Mouse (Mus musculus): ENCODE results near the gene Cbx8. TPM values are rescaled to one million over a fixed set of nuclear protein-coding genes. Genes with fewer than 3 reads are reported as not detected.

Cbx8 gene
- total and polyA plus RNA-seq, 2 experiments from 2014 or later = 5.3 to 21.9 TPM

GRCm38 (mm10) chr11:119057291-119057690 lies 16.5 kb upstream of the Cbx8 start:
- Histone ChIP-seq H3K27me3 (ENCODE audit: insufficient read depth, low read length) (peaks cover 17% of the 10 kb centered on the region), H3K36me3 (ENCODE audit: insufficient read depth) (no peaks in the 10 kb centered on the region), H3K9ac (peak overlapping the region; percentile 93), H3K4me1 (ENCODE audit: insufficient read depth) (peaks cover 35% of the 10 kb centered on the region), H3K4me3 (ENCODE audit: low read depth, low read length) (peak overlapping the region; percentile 57), H3K4me2 (ENCODE audit: low read depth) (peak overlapping the region; percentile 92), H3K27ac (ENCODE audit: low read depth, low read length) (peak overlapping the region; percentile 91), H3K9me3 (ENCODE audit: low read length) (no peaks in the 10 kb centered on the region)
- 10% methylated on average over 9 of the region's 9 CpGs for WGBS
- DNase-seq (no peak), ATAC-seq (no peak)
- TF ChIP-seq CTCF (IDR thresholded peaks at IDR 0.05; ENCODE audit: low read depth) = no peak

GRCm38 (mm10) chr11:119056301-119057211 lies 15.8 kb upstream of the Cbx8 start:
- TF ChIP-seq CTCF (IDR thresholded peaks at IDR 0.05; ENCODE audit: low read depth) = no peak
- Histone ChIP-seq H3K9me3 (ENCODE audit: low read length) (no peaks in the 10 kb centered on the region), H3K27ac (ENCODE audit: low read depth, low read length) (peak overlapping the region; percentile 91), H3K4me3 (ENCODE audit: low read depth, low read length) (peak overlapping the region; percentile 57), H3K36me3 (ENCODE audit: insufficient read depth) (no peaks in the 10 kb centered on the region), H3K4me1 (ENCODE audit: insufficient read depth) (peaks cover 38% of the 10 kb centered on the region), H3K4me2 (ENCODE audit: low read depth) (peak overlapping the region; percentile 92), H3K27me3 (ENCODE audit: insufficient read depth, low read length) (peaks cover 24% of the 10 kb centered on the region), H3K9ac (peak overlapping the region; percentile 93)
- DNase-seq (peak; percentile 87), ATAC-seq (peak; percentile 12)
- WGBS = 3% methylated on average over 62 of the region's 65 CpGs

GRCm38 (mm10) chr11:119055571-119056131 lies 14.9 kb upstream of the Cbx8 start:
- peak overlapping the region; percentile 94 for H3K27ac ChIP-seq (ENCODE audit: low read depth, low read length)
- ATAC-seq (no peak), DNase-seq (peak; percentile 51)
- peak overlapping the region; percentile 92 for H3K4me2 ChIP-seq (ENCODE audit: low read depth)
- H3K9ac ChIP-seq = peak overlapping the region; percentile 93
- H3K27me3 ChIP-seq (ENCODE audit: insufficient read depth, low read length) = peaks cover 33% of the 10 kb centered on the region
- 2% methylated on average over 32 of the region's 32 CpGs for WGBS
- no peaks in the 10 kb centered on the region for H3K36me3 ChIP-seq (ENCODE audit: insufficient read depth)
- peak overlapping the region; percentile 57 for H3K4me3 ChIP-seq (ENCODE audit: low read depth, low read length)
- no peak for TF ChIP-seq CTCF (IDR thresholded peaks at IDR 0.05; ENCODE audit: low read depth)
- H3K4me1 ChIP-seq (ENCODE audit: insufficient read depth) = peaks cover 38% of the 10 kb centered on the region
- H3K9me3 ChIP-seq (ENCODE audit: low read length) = no peaks in the 10 kb centered on the region

- ATAC-seq = no peak
Observed at GRCm38 (mm10) chr11:119054351-119055345, 13.9 kb upstream of the Cbx8 start.

DNA sequence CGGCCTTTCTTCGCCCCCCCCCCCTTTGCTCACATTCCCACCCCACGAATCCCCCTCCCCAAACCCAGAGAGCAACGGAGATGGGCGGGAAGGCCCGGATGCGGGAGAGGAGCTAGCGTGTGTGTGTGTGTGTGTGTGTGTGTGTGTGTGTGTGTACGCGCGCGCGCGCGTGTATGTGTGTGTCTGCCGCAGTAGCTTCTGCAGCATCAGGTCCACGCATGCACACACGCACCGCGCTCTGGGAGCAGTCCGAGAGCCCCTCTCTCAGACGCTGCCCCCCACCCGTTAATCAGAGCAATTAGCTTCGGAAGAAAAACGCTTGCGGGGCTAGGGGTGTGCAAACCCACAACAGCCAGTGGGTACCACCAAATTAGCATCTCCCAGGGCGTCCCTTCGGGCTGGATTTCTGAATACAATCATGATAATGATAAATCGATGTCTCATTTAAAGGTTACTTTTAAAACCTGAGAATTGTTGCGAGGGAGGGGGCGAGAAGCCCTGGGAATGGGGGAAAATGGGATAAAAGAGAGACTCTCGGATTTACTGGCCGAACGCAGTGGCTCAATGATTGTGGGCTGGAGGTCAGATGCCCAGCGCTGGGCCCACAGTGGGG lies 13.1 kb upstream of the Cbx8 start:
- DNase-seq (peak; percentile 91), ATAC-seq (peak; percentile 70)
- Histone ChIP-seq H3K27me3 (ENCODE audit: insufficient read depth, low read length) (peaks cover 41% of the 10 kb centered on the region), H3K9me3 (ENCODE audit: low read length) (no peaks in the 10 kb centered on the region), H3K27ac (ENCODE audit: low read depth, low read length) (peak overlapping the region; percentile 94), H3K4me1 (ENCODE audit: insufficient read depth) (peaks cover 38% of the 10 kb centered on the region), H3K4me3 (ENCODE audit: low read depth, low read length) (peak overlapping the region; percentile 57), H3K9ac (peak overlapping the region; percentile 93), H3K36me3 (ENCODE audit: insufficient read depth) (no peaks in the 10 kb centered on the region), H3K4me2 (ENCODE audit: low read depth) (peak overlapping the region; percentile 92)
- no peak for TF ChIP-seq CTCF (IDR thresholded peaks at IDR 0.05; ENCODE audit: low read depth)
- WGBS = under 1% methylated on average over 34 of the region's 35 CpGs

More at GRCm38 (mm10) chr11:119054351-119055345, 13.9 kb upstream of the Cbx8 start:
- Histone ChIP-seq H3K27me3 (ENCODE audit: insufficient read depth, low read length) (peaks cover 41% of the 10 kb centered on the region), H3K4me1 (ENCODE audit: insufficient read depth) (peaks cover 38% of the 10 kb centered on the region), H3K36me3 (ENCODE audit: insufficient read depth) (no peaks in the 10 kb centered on the region), H3K4me3 (ENCODE audit: low read depth, low read length) (peak overlapping the region; percentile 57), H3K27ac (ENCODE audit: low read depth, low read length) (peak overlapping the region; percentile 94), H3K4me2 (ENCODE audit: low read depth) (peak overlapping the region; percentile 92), H3K9me3 (ENCODE audit: low read length) (no peaks in the 10 kb centered on the region), H3K9ac (peak overlapping the region; percentile 93)
- 3% methylated on average over 47 of the region's 47 CpGs for WGBS
- TF ChIP-seq CTCF (IDR thresholded peaks at IDR 0.05; ENCODE audit: low read depth) = peak; percentile 66
- peak; percentile 64 for DNase-seq

- Histone ChIP-seq H3K9me3 (ENCODE audit: low read length) (no peaks in the 10 kb centered on the region), H3K36me3 (ENCODE audit: insufficient read depth) (no peaks in the 10 kb centered on the region), H3K27me3 (ENCODE audit: insufficient read depth, low read length) (peaks cover 45% of the 10 kb centered on the region), H3K4me1 (ENCODE audit: insufficient read depth) (peaks cover 36% of the 10 kb centered on the region), H3K4me2 (ENCODE audit: low read depth) (peak overlapping the region; percentile 92), H3K9ac (peak overlapping the region; percentile 93), H3K27ac (ENCODE audit: low read depth, low read length) (peak overlapping the region; percentile 94), H3K4me3 (ENCODE audit: low read depth, low read length) (peak overlapping the region; percentile 57)
- peak; percentile 57 for TF ChIP-seq CTCF (IDR thresholded peaks at IDR 0.05; ENCODE audit: low read depth)
- WGBS = under 1% methylated on average over 42 of the region's 42 CpGs
- DNase-seq = peak; percentile 98
- peak; percentile 94 for ATAC-seq
Observed at GRCm38 (mm10) chr11:119053257-119053670, 12.5 kb upstream of the Cbx8 start.

All from forebrain, postnatal 0 days (tissue).